Mouse (Mus musculus): ENCODE measurements at regions not wholly inside any gene's neighbourhood (a gene's known extent, or its start where the extent isn't known, plus 50 kb on each side); places are given as distances from the start of the nearest gene placed in this dataset.

GRCm38 (mm10) chr11:84637268-84637667 lies 111.9 kb upstream of the Lhx1 start:
- TF ChIP-seq POLR2A (IDR thresholded peaks at IDR 0.05; ENCODE audit: insufficient read length, low read depth) (no peak), E2F4 (IDR thresholded peaks at IDR 0.05; ENCODE audit: insufficient read depth) (no peak), TCF12 (IDR thresholded peaks at IDR 0.05; ENCODE audit: insufficient read depth, poor library complexity, severe bottlenecking) (no peak)
